Mouse (Mus musculus) cortical plate, adult 2 months (tissue): Measurements from ENCODE around the gene Xpo4.

Experiments used
- CTCF ChIP-seq: fragments of 200-500 bp; IDR thresholded peaks from 2 replicates; pipeline ENCODE4 v1.5.1; 2011; ENCODE audit warnings: mild to moderate bottlenecking, control low read depth, low read length; ENCODE audit not compliant: insufficient read depth; ENCODE audit errors: extremely low read depth
- POLR2A ChIP-seq: fragments of 200-500 bp; IDR thresholded peaks from 2 replicates; pipeline ENCODE4 v1.6.1; 2011; ENCODE audit warnings: mild to moderate bottlenecking, low read length, control low read depth; ENCODE audit not compliant: insufficient read depth; ENCODE audit errors: extremely low read depth

GRCm38 (mm10) chr14:57546131-57546530, 119.1 kb downstream of the Xpo4 start:
- no peak for TF ChIP-seq CTCF
- no peak for TF ChIP-seq POLR2A
